Mouse (Mus musculus): ENCODE data around the gene Ina. TPM values are rescaled to one million over a fixed set of nuclear protein-coding genes. Genes with fewer than 3 reads are reported as not detected.

The Ina gene
- total RNA-seq, 2 experiments from 2014 or later, result 170 to 180 TPM

GRCm38 (mm10) chr19:47012521-47013130, 1.9 kb upstream of the Ina start:
- no peak for DNase-seq (ENCODE audit: low spot score in 2 of 2)
- no peak overlapping the region for H3K27ac ChIP-seq
- no peak for TF ChIP-seq CTCF (conservative IDR thresholded peaks at IDR 0.05)
- peak overlapping the region; percentile 81; the same call in 1 of the 2 replicates for H3K4me3 ChIP-seq

GRCm38 (mm10) chr19:47013340-47014158, 949 bp upstream of the Ina start:
- peak overlapping the region; percentile 99 for H3K27ac ChIP-seq
- H3K4me3 ChIP-seq, result peak overlapping the region; percentile 81
- DNase-seq (ENCODE audit: low spot score in 2 of 2), result no peak
- no peak for TF ChIP-seq CTCF (conservative IDR thresholded peaks at IDR 0.05)

GRCm38 (mm10) chr19:47014159-47014446, 395 bp upstream of the Ina start:
- peak overlapping the region; percentile 99 for H3K27ac ChIP-seq
- no peak for DNase-seq (ENCODE audit: low spot score in 2 of 2)
- TF ChIP-seq CTCF (conservative IDR thresholded peaks at IDR 0.05), result no peak
- H3K4me3 ChIP-seq, result peak overlapping the region; percentile 81

- peak overlapping the region; percentile 99 for H3K27ac ChIP-seq
- no peak for TF ChIP-seq CTCF (conservative IDR thresholded peaks at IDR 0.05)
- peak overlapping the region; percentile 81 for H3K4me3 ChIP-seq
- DNase-seq (ENCODE audit: low spot score in 2 of 2), result no peak
Measured at GRCm38 (mm10) chr19:47015396-47015795, 898 bp downstream of the Ina start.

- peak overlapping the region; percentile 99 for H3K27ac ChIP-seq
- DNase-seq (ENCODE audit: low spot score in 2 of 2), result no peak
- TF ChIP-seq CTCF (conservative IDR thresholded peaks at IDR 0.05), result no peak
- peak overlapping the region; percentile 81 for H3K4me3 ChIP-seq
Measured at GRCm38 (mm10) chr19:47015965-47016364, 1.5 kb downstream of the Ina start.

GRCm38 (mm10) chr19:47016487-47016886, 2.0 kb downstream of the Ina start:
- Histone ChIP-seq H3K4me3 (peak overlapping the region; percentile 81), H3K27ac (no peak overlapping the region)
- no peak for TF ChIP-seq CTCF (conservative IDR thresholded peaks at IDR 0.05)
- DNase-seq (ENCODE audit: low spot score in 2 of 2), result peak in 1 of 2 experiments; percentile 43

- peak; percentile 31 for TF ChIP-seq CTCF (conservative IDR thresholded peaks at IDR 0.05)
- Histone ChIP-seq H3K27ac (no peak overlapping the region), H3K4me3 (peak overlapping the region; percentile 81)
- DNase-seq (ENCODE audit: low spot score in 2 of 2), result no peak
Measured at GRCm38 (mm10) chr19:47017831-47018230, 3.3 kb downstream of the Ina start.

GRCm38 (mm10) chr19:47018330-47018729, 3.8 kb downstream of the Ina start:
- peak overlapping the region; percentile 81 for H3K4me3 ChIP-seq
- TF ChIP-seq CTCF (conservative IDR thresholded peaks at IDR 0.05), result no peak
- DNase-seq (ENCODE audit: low spot score in 2 of 2), result no peak
- no peak overlapping the region for H3K27ac ChIP-seq

GRCm38 (mm10) chr19:47019326-47019725, 4.8 kb downstream of the Ina start:
- peak overlapping the region; percentile 81; the same call in 1 of the 2 replicates for H3K4me3 ChIP-seq
- peak overlapping the region; percentile 39; the same call in 1 of the 2 replicates for H3K27ac ChIP-seq
- no peak for DNase-seq (ENCODE audit: low spot score in 2 of 2)
- no peak for TF ChIP-seq CTCF (conservative IDR thresholded peaks at IDR 0.05)

GRCm38 (mm10) chr19:47022709-47023108, 8.2 kb downstream of the Ina start:
- TF ChIP-seq CTCF (conservative IDR thresholded peaks at IDR 0.05), result no peak
- Histone ChIP-seq H3K27ac (no peak overlapping the region), H3K4me3 (no peak overlapping the region)
- no peak for DNase-seq (ENCODE audit: low spot score in 2 of 2)

- Histone ChIP-seq H3K4me3 (no peak overlapping the region), H3K27ac (no peak overlapping the region)
- DNase-seq (ENCODE audit: low spot score in 2 of 2), result no peak
- TF ChIP-seq CTCF (conservative IDR thresholded peaks at IDR 0.05), result no peak
Measured at GRCm38 (mm10) chr19:47023546-47023945, 9.0 kb downstream of the Ina start.

GRCm38 (mm10) chr19:47024954-47025353, 10.5 kb downstream of the Ina start:
- Histone ChIP-seq H3K4me3 (no peak overlapping the region), H3K27ac (no peak overlapping the region)
- DNase-seq (ENCODE audit: low spot score in 2 of 2), result no peak
- TF ChIP-seq CTCF (conservative IDR thresholded peaks at IDR 0.05), result no peak

GRCm38 (mm10) chr19:47026513-47026912, 12.0 kb downstream of the Ina start:
- TF ChIP-seq CTCF (conservative IDR thresholded peaks at IDR 0.05), result peak; percentile 44
- DNase-seq (ENCODE audit: low spot score in 2 of 2), result no peak
- no peak overlapping the region for H3K27ac ChIP-seq
- no peak overlapping the region for H3K4me3 ChIP-seq

GRCm38 (mm10) chr19:47029796-47030195, 15.3 kb downstream of the Ina start:
- H3K27ac ChIP-seq, result no peak overlapping the region; the same call in 1 of the 2 replicates
- no peak for TF ChIP-seq CTCF (conservative IDR thresholded peaks at IDR 0.05)
- no peak for DNase-seq (ENCODE audit: low spot score in 2 of 2)
- H3K4me3 ChIP-seq, result no peak overlapping the region

Data from layer of hippocampus, adult 2 months (tissue).